Mouse (Mus musculus) MEL (cell line): ENCODE results near the gene Treml2. TPM values are rescaled to one million over a fixed set of nuclear protein-coding genes. Genes with fewer than 3 reads are reported as not detected.

Experiments used
- DNase-seq: peaks from one replicate; pipeline ENCODE4 v3.0.0; 2011; ENCODE audit warnings: low read depth, low spot score
- H3K27ac ChIP-seq: 2 replicates; pipeline ENCODE4 v1.5.1; 2012; ENCODE audit warnings: low read depth, mild to moderate bottlenecking, control low read depth, low read length, moderate library complexity; ENCODE audit not compliant: control insufficient read depth
- H3K27me3 ChIP-seq, 2 experiments: fragments of 150-350 bp in 1 of 2; sonication (generic) in 1 of 2; 2 replicates each; pipeline ENCODE4 v1.6.1; 2012; ENCODE audit warnings: low read length in 2 of 2, mild to moderate bottlenecking in 2 of 2, improper control_type of control experiment in 1 of 2, moderate library complexity in 1 of 2; ENCODE audit not compliant: insufficient read depth in 2 of 2, control insufficient read depth in 1 of 2
- H3K36me3 ChIP-seq, 2 experiments: 2 replicates each; pipeline ENCODE4 v1.6.1; 2012 to 2014; ENCODE audit warnings: low read length in 2 of 2, improper control_type of control experiment in 1 of 2, inconsistent platforms in 1 of 2, mild to moderate bottlenecking in 1 of 2; ENCODE audit not compliant: insufficient read depth in 2 of 2, control insufficient read depth in 1 of 2
- H3K4me1 ChIP-seq, 2 experiments: fragments of 150-350 bp in 1 of 2; sonication (generic) in 1 of 2; 2 replicates each; pipeline ENCODE4 v1.6.1; 2012; ENCODE audit warnings: low read length in 2 of 2, improper control_type of control experiment in 1 of 2, mild to moderate bottlenecking in 1 of 2; ENCODE audit not compliant: insufficient read depth in 2 of 2, control insufficient read depth in 1 of 2
- H3K4me3 ChIP-seq, 2 experiments: fragments of 150-350 bp in 1 of 2; sonication (generic) in 1 of 2; 2 replicates each; pipeline ENCODE4 v1.5.1; 2012; ENCODE audit warnings: low read depth in 2 of 2, low read length in 2 of 2, mild to moderate bottlenecking in 2 of 2, moderate library complexity in 2 of 2, control low read depth in 1 of 2, improper control_type of control experiment in 1 of 2; ENCODE audit not compliant: control insufficient read depth in 1 of 2, insufficient read depth in 1 of 2
- H3K79me2 ChIP-seq: 2 replicates; pipeline ENCODE4 v1.6.1; 2012; ENCODE audit warnings: mild to moderate bottlenecking, low read length, moderate library complexity; ENCODE audit not compliant: control insufficient read depth, poor library complexity, insufficient read depth
- H3K9ac ChIP-seq: 2 replicates; pipeline ENCODE4 v1.6.1; 2012; ENCODE audit warnings: low read depth, mild to moderate bottlenecking, control low read depth, low read length, moderate library complexity; ENCODE audit not compliant: control insufficient read depth, poor library complexity, severe bottlenecking
- H3K9me3 ChIP-seq: fragments of 150-350 bp; sonication (generic); replicated peaks from 2 replicates; pipeline ENCODE4 v1.6.1; 2012; ENCODE audit warnings: mild to moderate bottlenecking, low read length, improper control_type of control experiment, moderate library complexity; ENCODE audit not compliant: insufficient read depth
- BHLHE40 ChIP-seq: IDR thresholded peaks from 2 replicates; pipeline ENCODE4 v1.6.1; 2012; ENCODE audit warnings: low read depth, mild to moderate bottlenecking, inconsistent platforms, low read length, improper control_type of control experiment, borderline replicate concordance
- CTCF ChIP-seq, 3 experiments: IDR thresholded peaks in 2 of 3; conservative IDR thresholded peaks in 1 of 3; 2 replicates each; pipeline ENCODE4 v1.5.1; 2011 to 2012; ENCODE audit warnings: low read length in 3 of 3, low read depth in 2 of 3, mild to moderate bottlenecking in 2 of 3, improper control_type of control experiment in 1 of 3, inconsistent platforms in 1 of 3, mixed read lengths in 1 of 3, moderate library complexity in 1 of 3; ENCODE audit not compliant: control insufficient read depth in 1 of 3, insufficient read depth in 1 of 3, poor library complexity in 1 of 3, severe bottlenecking in 1 of 3
- E2F4 ChIP-seq: IDR thresholded peaks from 2 replicates; pipeline ENCODE4 v1.6.1; 2011; ENCODE audit warnings: low read depth, low read length, improper control_type of control experiment, borderline replicate concordance
- GATA1 ChIP-seq: IDR thresholded peaks from 2 replicates; pipeline ENCODE4 v1.6.1; 2011; ENCODE audit warnings: low read depth, low read length, improper control_type of control experiment
- HCFC1 ChIP-seq: IDR thresholded peaks from 2 replicates; pipeline ENCODE4 v1.6.1; 2012; ENCODE audit warnings: low read depth, mild to moderate bottlenecking, inconsistent platforms, low read length, improper control_type of control experiment, moderate library complexity
- JUND ChIP-seq: IDR thresholded peaks from 2 replicates; pipeline ENCODE4 v1.6.1; 2011; ENCODE audit warnings: low read depth, mild to moderate bottlenecking, improper control_type of control experiment, low read length
- KAT2A ChIP-seq: conservative IDR thresholded peaks from 2 replicates; pipeline ENCODE4 v1.6.1; 2012; ENCODE audit warnings: low read depth, low read length, improper control_type of control experiment, inconsistent platforms
- MAZ ChIP-seq: IDR thresholded peaks from 2 replicates; pipeline ENCODE4 v1.6.1; 2012; ENCODE audit warnings: low read depth, mild to moderate bottlenecking, inconsistent platforms, low read length, improper control_type of control experiment
- MYC ChIP-seq: IDR thresholded peaks from 2 replicates; pipeline ENCODE4 v1.6.1; 2011; ENCODE audit warnings: low read depth, mild to moderate bottlenecking, low read length, improper control_type of control experiment, moderate library complexity
- NELFE ChIP-seq: IDR thresholded peaks from 2 replicates; pipeline ENCODE4 v1.6.1; 2011; ENCODE audit warnings: low read depth, low read length, improper control_type of control experiment
- POLR2A ChIP-seq, 2 experiments: IDR thresholded peaks; 2 replicates each; pipeline ENCODE4 v1.6.1; 2011 to 2012; ENCODE audit warnings: low read length in 2 of 2, mild to moderate bottlenecking in 2 of 2, control low read depth in 1 of 2, improper control_type of control experiment in 1 of 2, low read depth in 1 of 2, moderate library complexity in 1 of 2; ENCODE audit not compliant: control insufficient read depth in 1 of 2, insufficient read depth in 1 of 2, poor library complexity in 1 of 2
- RAD21 ChIP-seq: IDR thresholded peaks from 2 replicates; pipeline ENCODE4 v1.6.1; 2011; ENCODE audit warnings: mild to moderate bottlenecking, low read depth, low read length, improper control_type of control experiment
- SMC3 ChIP-seq: IDR thresholded peaks from 2 replicates; pipeline ENCODE4 v1.6.1; 2011; ENCODE audit warnings: low read depth, low read length, improper control_type of control experiment
- TCF12 ChIP-seq: IDR thresholded peaks from 2 replicates; pipeline ENCODE4 v1.6.1; 2014; ENCODE audit warnings: low read depth, mild to moderate bottlenecking, inconsistent platforms, low read length, improper control_type of control experiment, moderate library complexity
- UBTF ChIP-seq: IDR thresholded peaks from 2 replicates; pipeline ENCODE4 v1.6.1; 2012; ENCODE audit warnings: low read depth, mild to moderate bottlenecking, inconsistent platforms, low read length, improper control_type of control experiment, moderate library complexity, borderline replicate concordance; ENCODE audit not compliant: insufficient read depth
- USF1 ChIP-seq: IDR thresholded peaks from 2 replicates; pipeline ENCODE4 v1.6.1; 2014; ENCODE audit warnings: low read depth, mild to moderate bottlenecking, inconsistent platforms, low read length, improper control_type of control experiment, moderate library complexity
- ZC3H11A ChIP-seq: IDR thresholded peaks from 2 replicates; pipeline ENCODE4 v1.6.1; 2012; ENCODE audit warnings: low read depth, mild to moderate bottlenecking, inconsistent platforms, low read length, improper control_type of control experiment
- ZNF384 ChIP-seq: IDR thresholded peaks from 2 replicates; pipeline ENCODE4 v1.6.1; 2012; ENCODE audit warnings: low read depth, mild to moderate bottlenecking, inconsistent platforms, low read length, improper control_type of control experiment
- polyA plus RNA-seq, 2 experiments: library from polyadenylated mRNA; stranded (reverse) in 1 of 2; unstranded in 1 of 2; fragments of >175 nt in 1 of 2; fragments of >200 nt in 1 of 2; gene quantifications; 2 replicates each; pipeline versions ENCODE4 v1.2.1 to v1.2.4; 2012; ENCODE audit warnings: low replicate concordance in 2 of 2, low read depth in 1 of 2; ENCODE audit not compliant: insufficient read length in 2 of 2, insufficient read depth in 1 of 2, missing spikeins in 1 of 2
- total RNA-seq: library from RNA; depleted of rRNA; stranded (reverse); fragments of 300-350 nt; gene quantifications from 2 replicates; pipeline ENCODE4 v1.2.3, GENCODE M21; 2012

Treml2 gene
- total and polyA plus RNA-seq, 3 experiments: 27.7 to 52.7 TPM; not detected in 1

DNA sequence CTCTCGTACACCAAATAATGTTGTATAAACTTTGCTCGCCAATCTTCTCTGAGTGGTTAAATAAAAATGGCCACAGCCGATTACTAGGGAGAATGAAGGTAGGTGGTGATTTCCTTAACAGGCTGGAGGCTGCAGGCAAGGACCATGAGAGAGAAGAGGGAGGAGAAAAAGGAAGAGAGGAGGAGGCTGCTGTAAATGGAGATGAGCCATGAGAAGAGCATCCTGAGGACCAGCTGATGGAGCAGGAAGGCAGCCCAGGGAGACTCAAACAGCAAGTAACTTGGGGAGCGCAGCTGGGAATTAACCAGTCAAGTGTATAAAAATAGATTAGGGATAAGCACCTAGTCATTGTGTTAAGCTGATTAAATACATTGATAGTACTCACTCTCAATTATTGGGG lies 34.9 kb downstream of the Treml2 start:
- Histone ChIP-seq H3K9ac (no peak overlapping the region), H3K9me3 (no peaks in the 10 kb centered on the region), H3K27me3 (no peaks in the 10 kb centered on the region), H3K79me2 (no peaks in the 10 kb centered on the region), H3K4me3 (no peak overlapping the region), H3K27ac (no peak overlapping the region), H3K36me3 (peaks cover 0 to 4% of the 10 kb centered on the region in 2 experiments; a peak in 1 of 4 replicates), H3K4me1 (peaks cover 4 to 6% of the 10 kb centered on the region in 2 experiments; a peak in 3 of 4 replicates)
- TF ChIP-seq SMC3 (no peak), CTCF (IDR thresholded peaks at IDR 0.05 in 2 of 3, conservative IDR thresholded peaks at IDR 0.05 in 1 of 3; ENCODE audit: control insufficient read depth in 1 of 3, insufficient read depth in 1 of 3, low read depth in 2 of 3, low read length in 3 of 3, poor library complexity in 1 of 3, severe bottlenecking in 1 of 3) (no peak)
- no peak for DNase-seq

GRCm38 (mm10) chr17:48336857-48337256 lies 37.6 kb downstream of the Treml2 start:
- no peaks in the 10 kb centered on the region for H3K79me2 ChIP-seq
- no peak overlapping the region for H3K27ac ChIP-seq
- DNase-seq: peak; percentile 84
- peaks cover 5 to 9% of the 10 kb centered on the region in 2 experiments for H3K4me1 ChIP-seq
- no peaks in the 10 kb centered on the region for H3K27me3 ChIP-seq
- TF ChIP-seq E2F4: no peak
- TF ChIP-seq GATA1: peak; percentile 46
- peak; percentile 97 for TF ChIP-seq RAD21
- TF ChIP-seq ZC3H11A: peak; percentile 97
- TF ChIP-seq CTCF (IDR thresholded peaks at IDR 0.05 in 2 of 3, conservative IDR thresholded peaks at IDR 0.05 in 1 of 3; ENCODE audit: control insufficient read depth in 1 of 3, insufficient read depth in 1 of 3, low read depth in 2 of 3, low read length in 3 of 3, poor library complexity in 1 of 3, severe bottlenecking in 1 of 3): peak; percentile 90 to 97 (median 94)
- no peak for TF ChIP-seq USF1
- 0 out of 2 replicates have a peak, but pooled peaks have one; percentile 8 for TF ChIP-seq ZNF384
- no peak for TF ChIP-seq MYC
- no peak for TF ChIP-seq UBTF
- peak; percentile 98 for TF ChIP-seq SMC3
- no peak for TF ChIP-seq NELFE
- TF ChIP-seq MAZ: no peak
- TF ChIP-seq KAT2A: no peak
- H3K4me3 ChIP-seq: no peak overlapping the region
- H3K9me3 ChIP-seq: no peaks in the 10 kb centered on the region
- H3K9ac ChIP-seq: no peak overlapping the region
- H3K36me3 ChIP-seq: peaks cover 0 to 6% of the 10 kb centered on the region in 2 experiments; a peak in 2 of 4 replicates

DNA sequence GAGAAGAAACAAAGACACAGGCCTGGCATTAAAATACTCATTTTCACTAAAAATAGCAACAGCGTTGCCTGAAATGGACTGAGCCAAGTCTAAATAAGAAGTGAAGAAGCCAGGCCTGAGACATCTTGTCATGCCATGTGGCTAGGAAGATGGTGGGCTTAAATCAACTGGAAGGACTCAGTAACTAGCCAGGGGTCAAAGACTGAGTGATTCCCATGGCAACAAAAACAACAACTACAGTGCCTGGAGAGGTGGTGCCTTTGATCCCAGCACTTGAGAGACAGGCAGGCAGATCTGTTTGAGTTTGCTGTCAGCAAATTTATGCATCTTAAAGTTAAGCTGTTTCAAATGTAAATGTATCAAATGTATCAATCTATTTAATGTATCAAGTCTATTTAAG lies 41.0 kb downstream of the Treml2 start:
- peaks cover 5 to 13% of the 10 kb centered on the region in 2 experiments for H3K4me1 ChIP-seq
- no peaks in the 10 kb centered on the region for H3K9me3 ChIP-seq
- H3K9ac ChIP-seq: no peak overlapping the region
- H3K36me3 ChIP-seq: peaks cover 0 to 10% of the 10 kb centered on the region in 2 experiments; a peak in 2 of 4 replicates
- no peak for DNase-seq
- no peaks in the 10 kb centered on the region for H3K79me2 ChIP-seq
- H3K27ac ChIP-seq: no peak overlapping the region
- no peak overlapping the region for H3K4me3 ChIP-seq
- H3K27me3 ChIP-seq: no peaks in the 10 kb centered on the region
- TF ChIP-seq KAT2A (no peak), POLR2A (IDR thresholded peaks at IDR 0.05; ENCODE audit: control insufficient read depth in 1 of 2, insufficient read depth in 1 of 2, low read depth in 1 of 2, low read length in 2 of 2, poor library complexity in 1 of 2) (no peak), BHLHE40 (no peak), HCFC1 (no peak), USF1 (no peak), TCF12 (no peak), JUND (no peak)
